Mouse (Mus musculus) heart, postnatal 0 days (tissue): ENCODE measurements around the gene Syt8.

Source experiments
- CTCF ChIP-seq: IDR thresholded peaks from 2 replicates; pipeline ENCODE4 v1.5.1; 2016; ENCODE audit warnings: antibody characterized with exemption, control low read depth, low read depth
- EP300 ChIP-seq: IDR thresholded peaks from 2 replicates; pipeline ENCODE4 v1.6.1; 2016; ENCODE audit warnings: antibody characterized with exemption, low read depth

- TF ChIP-seq CTCF (no peak), EP300 (no peak)
These were observed 35.4 kb upstream of the Syt8 start for GRCm38 (mm10) chr7:142399250-142399649.
